Mouse (Mus musculus): Measurements from ENCODE around the gene Ggt6. TPM values are rescaled to one million over a fixed set of nuclear protein-coding genes. Genes with fewer than 3 reads are reported as not detected.

Ggt6 gene
- polyA plus RNA-seq, 1 experiment from 2014 or later: not detected

- no peaks in the 10 kb centered on the region for H3K27me3 ChIP-seq (ENCODE audit: control insufficient read depth, insufficient read depth, low read length)
- H3K27ac ChIP-seq (ENCODE audit: low read depth, low read length): no peak overlapping the region
- no peak overlapping the region for H3K9ac ChIP-seq (ENCODE audit: low read depth, low read length)
- H3K4me3 ChIP-seq (ENCODE audit: low read depth, low read length): no peak overlapping the region
- no peak for ATAC-seq (replicated peaks; ENCODE audit: insufficient number of reproducible peaks, low FRiP score, low TSS enrichment)
- no peaks in the 10 kb centered on the region for H3K36me3 ChIP-seq (ENCODE audit: control insufficient read depth, insufficient read depth, low read length)
- WGBS (ENCODE audit: insufficient replicate concordance): 90% methylated on average over 1 of the region's 1 CpGs
- H3K9me3 ChIP-seq (replicated peaks; ENCODE audit: control insufficient read depth, low read length): no peaks in the 10 kb centered on the region
- H3K4me2 ChIP-seq: no peak overlapping the region
- peaks cover 35% of the 10 kb centered on the region for H3K4me1 ChIP-seq (ENCODE audit: control insufficient read depth, insufficient read depth, low read length)
Observed at GRCm38 (mm10) chr11:72477653-72478052, 42.3 kb downstream of the Ggt6 start.

- no peaks in the 10 kb centered on the region for H3K27me3 ChIP-seq (ENCODE audit: control insufficient read depth, insufficient read depth, low read length)
- no peaks in the 10 kb centered on the region for H3K36me3 ChIP-seq (ENCODE audit: control insufficient read depth, insufficient read depth, low read length)
- H3K27ac ChIP-seq (ENCODE audit: low read depth, low read length): peak overlapping the region; percentile 46
- peaks cover 38% of the 10 kb centered on the region for H3K4me1 ChIP-seq (ENCODE audit: control insufficient read depth, insufficient read depth, low read length)
- no peak overlapping the region; the same call in 1 of the 2 replicates for H3K9ac ChIP-seq (ENCODE audit: low read depth, low read length)
- no peak for ATAC-seq (replicated peaks; ENCODE audit: insufficient number of reproducible peaks, low FRiP score, low TSS enrichment)
- no peak overlapping the region for H3K4me2 ChIP-seq
- WGBS (ENCODE audit: insufficient replicate concordance): 59% methylated on average over 6 of the region's 6 CpGs
- H3K4me3 ChIP-seq (ENCODE audit: low read depth, low read length): no peak overlapping the region
- no peaks in the 10 kb centered on the region for H3K9me3 ChIP-seq (replicated peaks; ENCODE audit: control insufficient read depth, low read length)
Observed at GRCm38 (mm10) chr11:72478228-72478627, 42.9 kb downstream of the Ggt6 start.

GRCm38 (mm10) chr11:72479499-72479898 is 44.2 kb downstream of the Ggt6 start:
- Histone ChIP-seq H3K27ac (ENCODE audit: low read depth, low read length) (no peak overlapping the region), H3K4me1 (ENCODE audit: control insufficient read depth, insufficient read depth, low read length) (peaks cover 35% of the 10 kb centered on the region), H3K9me3 (replicated peaks; ENCODE audit: control insufficient read depth, low read length) (no peaks in the 10 kb centered on the region), H3K4me3 (ENCODE audit: low read depth, low read length) (no peak overlapping the region), H3K9ac (ENCODE audit: low read depth, low read length) (no peak overlapping the region), H3K4me2 (no peak overlapping the region), H3K36me3 (ENCODE audit: control insufficient read depth, insufficient read depth, low read length) (no peaks in the 10 kb centered on the region), H3K27me3 (ENCODE audit: control insufficient read depth, insufficient read depth, low read length) (no peaks in the 10 kb centered on the region)
- WGBS (ENCODE audit: insufficient replicate concordance): 70% methylated on average over 2 of the region's 2 CpGs
- ATAC-seq (replicated peaks; ENCODE audit: insufficient number of reproducible peaks, low FRiP score, low TSS enrichment): no peak

- Histone ChIP-seq H3K36me3 (ENCODE audit: control insufficient read depth, insufficient read depth, low read length) (no peaks in the 10 kb centered on the region), H3K27me3 (ENCODE audit: control insufficient read depth, insufficient read depth, low read length) (peaks cover 2% of the 10 kb centered on the region; the same call in 1 of the 2 replicates), H3K27ac (ENCODE audit: low read depth, low read length) (peak overlapping the region; percentile 86), H3K9me3 (replicated peaks; ENCODE audit: control insufficient read depth, low read length) (no peaks in the 10 kb centered on the region), H3K4me3 (ENCODE audit: low read depth, low read length) (no peak overlapping the region), H3K4me1 (ENCODE audit: control insufficient read depth, insufficient read depth, low read length) (peaks cover 39% of the 10 kb centered on the region), H3K9ac (ENCODE audit: low read depth, low read length) (0 out of 2 replicates have a peak overlapping the region, but pooled peaks have one; percentile 10), H3K4me2 (peak overlapping the region; percentile 37)
- 72% methylated on average over 5 of the region's 5 CpGs for WGBS (ENCODE audit: insufficient replicate concordance)
- ATAC-seq (replicated peaks; ENCODE audit: insufficient number of reproducible peaks, low FRiP score, low TSS enrichment): no peak
Observed at GRCm38 (mm10) chr11:72481313-72481712, 46.0 kb downstream of the Ggt6 start.

- H3K9ac ChIP-seq (ENCODE audit: low read depth, low read length): no peak overlapping the region; the same call in 1 of the 2 replicates
- H3K4me1 ChIP-seq (ENCODE audit: control insufficient read depth, insufficient read depth, low read length): peaks cover 38% of the 10 kb centered on the region
- peak overlapping the region; percentile 86 for H3K27ac ChIP-seq (ENCODE audit: low read depth, low read length)
- H3K9me3 ChIP-seq (replicated peaks; ENCODE audit: control insufficient read depth, low read length): no peaks in the 10 kb centered on the region
- peaks cover 2% of the 10 kb centered on the region; the same call in 1 of the 2 replicates for H3K27me3 ChIP-seq (ENCODE audit: control insufficient read depth, insufficient read depth, low read length)
- no peak overlapping the region for H3K4me3 ChIP-seq (ENCODE audit: low read depth, low read length)
- ATAC-seq (replicated peaks; ENCODE audit: insufficient number of reproducible peaks, low FRiP score, low TSS enrichment): peak; percentile 91
- H3K36me3 ChIP-seq (ENCODE audit: control insufficient read depth, insufficient read depth, low read length): no peaks in the 10 kb centered on the region
- WGBS (ENCODE audit: insufficient replicate concordance): 45% methylated on average over 4 of the region's 4 CpGs
- H3K4me2 ChIP-seq: peak overlapping the region; percentile 32; the same call in 1 of the 2 replicates
Observed at GRCm38 (mm10) chr11:72481952-72482351, 46.6 kb downstream of the Ggt6 start.

GRCm38 (mm10) chr11:72484549-72484948 is 49.2 kb downstream of the Ggt6 start:
- no peak for ATAC-seq (replicated peaks; ENCODE audit: insufficient number of reproducible peaks, low FRiP score, low TSS enrichment)
- 35% methylated on average over 6 of the region's 6 CpGs for WGBS (ENCODE audit: insufficient replicate concordance)
- H3K27ac ChIP-seq (ENCODE audit: low read depth, low read length): peak overlapping the region; percentile 41; the same call in 1 of the 2 replicates
- no peak overlapping the region for H3K4me3 ChIP-seq (ENCODE audit: low read depth, low read length)
- H3K36me3 ChIP-seq (ENCODE audit: control insufficient read depth, insufficient read depth, low read length): no peaks in the 10 kb centered on the region
- H3K27me3 ChIP-seq (ENCODE audit: control insufficient read depth, insufficient read depth, low read length): peaks cover 26% of the 10 kb centered on the region
- H3K9me3 ChIP-seq (replicated peaks; ENCODE audit: control insufficient read depth, low read length): no peaks in the 10 kb centered on the region
- H3K4me1 ChIP-seq (ENCODE audit: control insufficient read depth, insufficient read depth, low read length): peaks cover 44% of the 10 kb centered on the region
- H3K4me2 ChIP-seq: peak overlapping the region; percentile 10; the same call in 1 of the 2 replicates
- H3K9ac ChIP-seq (ENCODE audit: low read depth, low read length): no peak overlapping the region; the same call in 1 of the 2 replicates

- no peak overlapping the region for H3K27ac ChIP-seq (ENCODE audit: low read depth, low read length)
- ATAC-seq (replicated peaks; ENCODE audit: insufficient number of reproducible peaks, low FRiP score, low TSS enrichment): no peak
- H3K4me2 ChIP-seq: no peak overlapping the region
- H3K4me1 ChIP-seq (ENCODE audit: control insufficient read depth, insufficient read depth, low read length): peaks cover 47% of the 10 kb centered on the region
- no peak overlapping the region for H3K9ac ChIP-seq (ENCODE audit: low read depth, low read length)
- H3K9me3 ChIP-seq (replicated peaks; ENCODE audit: control insufficient read depth, low read length): no peaks in the 10 kb centered on the region
- H3K27me3 ChIP-seq (ENCODE audit: control insufficient read depth, insufficient read depth, low read length): peaks cover 29% of the 10 kb centered on the region
- no peaks in the 10 kb centered on the region for H3K36me3 ChIP-seq (ENCODE audit: control insufficient read depth, insufficient read depth, low read length)
- WGBS (ENCODE audit: insufficient replicate concordance): 56% methylated on average over 5 of the region's 5 CpGs
- H3K4me3 ChIP-seq (ENCODE audit: low read depth, low read length): no peak overlapping the region
Observed at GRCm38 (mm10) chr11:72485157-72485556, 49.8 kb downstream of the Ggt6 start.

GRCm38 (mm10) chr11:72485960-72486359 is 50.6 kb downstream of the Ggt6 start:
- no peak overlapping the region for H3K9ac ChIP-seq (ENCODE audit: low read depth, low read length)
- no peak overlapping the region for H3K4me3 ChIP-seq (ENCODE audit: low read depth, low read length)
- H3K27me3 ChIP-seq (ENCODE audit: control insufficient read depth, insufficient read depth, low read length): peaks cover 30% of the 10 kb centered on the region
- no peaks in the 10 kb centered on the region for H3K36me3 ChIP-seq (ENCODE audit: control insufficient read depth, insufficient read depth, low read length)
- WGBS (ENCODE audit: insufficient replicate concordance): 68% methylated on average over 11 of the region's 11 CpGs
- peaks cover 47% of the 10 kb centered on the region for H3K4me1 ChIP-seq (ENCODE audit: control insufficient read depth, insufficient read depth, low read length)
- H3K4me2 ChIP-seq: peak overlapping the region; percentile 20; the same call in 1 of the 2 replicates
- H3K9me3 ChIP-seq (replicated peaks; ENCODE audit: control insufficient read depth, low read length): no peaks in the 10 kb centered on the region
- H3K27ac ChIP-seq (ENCODE audit: low read depth, low read length): no peak overlapping the region
- no peak for ATAC-seq (replicated peaks; ENCODE audit: insufficient number of reproducible peaks, low FRiP score, low TSS enrichment)

GRCm38 (mm10) chr11:72487171-72487570 is 51.8 kb downstream of the Ggt6 start:
- Histone ChIP-seq H3K9ac (ENCODE audit: low read depth, low read length) (peak overlapping the region; percentile 59; the same call in 1 of the 2 replicates), H3K36me3 (ENCODE audit: control insufficient read depth, insufficient read depth, low read length) (no peaks in the 10 kb centered on the region), H3K27me3 (ENCODE audit: control insufficient read depth, insufficient read depth, low read length) (peaks cover 34% of the 10 kb centered on the region), H3K4me3 (ENCODE audit: low read depth, low read length) (peak overlapping the region; percentile 71), H3K9me3 (replicated peaks; ENCODE audit: control insufficient read depth, low read length) (no peaks in the 10 kb centered on the region), H3K4me2 (peak overlapping the region; percentile 99), H3K4me1 (ENCODE audit: control insufficient read depth, insufficient read depth, low read length) (peaks cover 40% of the 10 kb centered on the region), H3K27ac (ENCODE audit: low read depth, low read length) (0 out of 2 replicates have a peak overlapping the region, but pooled peaks have one; percentile 29)
- 53% methylated on average over 5 of the region's 5 CpGs for WGBS (ENCODE audit: insufficient replicate concordance)
- ATAC-seq (replicated peaks; ENCODE audit: insufficient number of reproducible peaks, low FRiP score, low TSS enrichment): no peak
